Mouse (Mus musculus) G1E (cell line): ENCODE measurements around the gene Znrf1.
A peak's percentile ranks its signal among the peaks of the same experiment; 100 is the strongest.

Source experiments
- CTCF ChIP-seq: IDR thresholded peaks from 2 replicates; pipeline ENCODE4 v1.5.1; 2012; ENCODE audit warnings: low read depth, low read length, inconsistent platforms, mixed read lengths
- GATA1 ChIP-seq: IDR thresholded peaks from 2 replicates; pipeline ENCODE4 v1.6.1; 2012; ENCODE audit warnings: borderline replicate concordance, low read length, inconsistent platforms, mixed read lengths
- GATA2 ChIP-seq: IDR thresholded peaks from 2 replicates; pipeline ENCODE4 v1.6.1; 2012; ENCODE audit warnings: low read depth, low read length, inconsistent platforms, borderline replicate concordance
- TAL1 ChIP-seq: conservative IDR thresholded peaks from 2 replicates; pipeline ENCODE4 v1.6.1; 2012; ENCODE audit warnings: low read depth, low read length, inconsistent platforms, mixed read lengths

GRCm38 (mm10) chr8:111625694-111626527 is 90.0 kb downstream of the Znrf1 start:
- TF ChIP-seq TAL1 (no peak), CTCF (peak; percentile 75), GATA1 (no peak), GATA2 (no peak)
